Mouse (Mus musculus): ENCODE data around the gene Olfr933.

- TF ChIP-seq CTCF (IDR thresholded peaks at IDR 0.05; ENCODE audit: insufficient read depth, low read depth, low read length): no peak
- no peak for TF ChIP-seq POLR2A (IDR thresholded peaks at IDR 0.05; ENCODE audit: insufficient read depth, low read depth, low read length)
Observed at GRCm38 (mm10) chr9:38988215-38988614, 16.1 kb downstream of the Olfr933 start, which contains the start of gene Olfr934.

Measured in olfactory bulb, adult 2 months (tissue).